In genomic region chr11:28022876-28023275, GRCm38 (mm10) we compare ENCODE assay signal across 17 mouse cellular contexts.
"Had no signal": no experiment of that assay in that cellular context is flagged by ENCODE, and none has a peak within 500 bp of the region (broad histone marks: within the 10 kb centered on the region; RNA-seq: fewer than 3 reads in every experiment).

No protein-coding gene starts in this region.

- ATAC-seq: liver, embryonic 12.5 days; midbrain, embryonic 13.5 days; midbrain, embryonic 16.5 days had no signal

- H3K4me3 ChIP-seq: liver, embryonic 12.5 days; midbrain, embryonic 13.5 days; neural tube, embryonic 12.5 days had no signal

- H3K36me3 ChIP-seq: liver, embryonic 12.5 days; midbrain, embryonic 13.5 days; neural tube, embryonic 12.5 days had no signal

- DNase-seq: lung, adult 18-20 months; lung, embryonic 14.5 days; lung, postnatal 10 days; lung, postnatal 4 days; right cerebral cortex, adult 18-20 months; right cerebral cortex, postnatal 25 days; right cerebral cortex, postnatal 4 days; spleen, adult 18-20 months; thymus, adult 18-20 months; thymus, postnatal 14 days; thymus, postnatal 36 days had no signal

- H3K9me3 ChIP-seq: liver, embryonic 12.5 days; midbrain, embryonic 13.5 days; neural tube, embryonic 12.5 days had no signal

- H3K4me2 ChIP-seq: liver, embryonic 12.5 days; lung, embryonic 14.5 days; midbrain, embryonic 11.5 days; midbrain, embryonic 13.5 days; neural tube, embryonic 12.5 days had no signal

- H3K4me1 ChIP-seq: liver, embryonic 12.5 days; midbrain, embryonic 13.5 days; neural tube, embryonic 12.5 days had no signal

- H3K27ac ChIP-seq: liver, embryonic 12.5 days; liver, embryonic 14.5 days; midbrain, embryonic 13.5 days; neural tube, embryonic 12.5 days had no signal

- H3K27me3 ChIP-seq: liver, embryonic 12.5 days; midbrain, embryonic 13.5 days; neural tube, embryonic 12.5 days had no signal

- H3K9ac ChIP-seq: liver, embryonic 12.5 days; liver, embryonic 14.5 days; lung, embryonic 14.5 days; midbrain, embryonic 13.5 days; neural tube, embryonic 12.5 days had no signal
